Mouse (Mus musculus) heart, embryonic 14.5 days (tissue): Measurements from ENCODE around the gene Atp8a1. TPM values are rescaled to one million over a fixed set of nuclear protein-coding genes. Genes with fewer than 3 reads are reported as not detected.

ENCODE experiments used
- ATAC-seq: fragments of 200-750 bp; cut with Nextera tagmentation; 2 replicates; pipeline ENCODE4 v1.8.0; 2017; ENCODE audit warnings: low read depth, moderate TSS enrichment; ENCODE audit not compliant: insufficient number of reproducible peaks, insufficient read depth, low FRiP score
- H3K27ac ChIP-seq, 2 experiments: fragments of 200-500 bp in 1 of 2; fragments of 300-500 bp in 1 of 2; sonication (generic) in 1 of 2; replicated peaks in 1 of 2; 2 replicates each; pipeline ENCODE4 v1.5.1; 2012 to 2014; ENCODE audit warnings: low read depth in 2 of 2, low read length in 2 of 2, control low read depth in 1 of 2, mild to moderate bottlenecking in 1 of 2, mixed read lengths in 1 of 2; ENCODE audit not compliant: control insufficient read depth in 1 of 2, insufficient read depth in 1 of 2
- H3K27me3 ChIP-seq: fragments of 300-500 bp; sonication (generic); 2 replicates; pipeline ENCODE4 v1.6.1; 2014; ENCODE audit warnings: mild to moderate bottlenecking, low read length, control low read depth; ENCODE audit not compliant: control insufficient read depth, insufficient read depth
- H3K36me3 ChIP-seq: fragments of 300-500 bp; sonication (generic); 2 replicates; pipeline ENCODE4 v1.6.1; 2014; ENCODE audit warnings: mild to moderate bottlenecking, control low read depth, low read length, mixed read lengths; ENCODE audit not compliant: control insufficient read depth, insufficient read depth
- H3K4me1 ChIP-seq, 2 experiments: fragments of 200-500 bp in 1 of 2; fragments of 300-500 bp in 1 of 2; sonication (generic) in 1 of 2; 2 replicates each; pipeline ENCODE4 v1.6.1; 2012 to 2014; ENCODE audit warnings: low read length in 2 of 2, control low read depth in 1 of 2, mixed read lengths in 1 of 2; ENCODE audit not compliant: control insufficient read depth in 2 of 2, insufficient read depth in 2 of 2
- H3K4me2 ChIP-seq: fragments of 300-500 bp; sonication (generic); 2 replicates; pipeline ENCODE4 v1.6.1; 2014; ENCODE audit warnings: mild to moderate bottlenecking, low read length
- H3K4me3 ChIP-seq, 2 experiments: fragments of 200-500 bp in 1 of 2; fragments of 300-500 bp in 1 of 2; sonication (generic) in 1 of 2; 2 replicates each; pipeline ENCODE4 v1.5.1; 2012 to 2014; ENCODE audit warnings: low read length in 2 of 2, mild to moderate bottlenecking in 2 of 2, control low read depth in 1 of 2, low read depth in 1 of 2, moderate library complexity in 1 of 2; ENCODE audit not compliant: control insufficient read depth in 1 of 2, insufficient read depth in 1 of 2
- H3K9ac ChIP-seq: fragments of 300-500 bp; sonication (generic); 2 replicates; pipeline ENCODE4 v1.6.1; 2014; ENCODE audit warnings: mild to moderate bottlenecking, low read length
- H3K9me3 ChIP-seq: fragments of 300-500 bp; sonication (generic); 2 replicates; pipeline ENCODE4 v1.6.1; 2016; ENCODE audit warnings: low read length, control low read depth; ENCODE audit not compliant: control insufficient read depth
- WGBS: fragments of 180-500 bp; shearing (Covaris S2); extraction: QIAGEN DNeasy Blood & Tissue Kit; methylation state at CpG from one replicate; pipeline ENCODE4 v1.1.7; 2014; 5-methylcytosine and 5-hydroxymethylcytosine counted together
- polyA plus RNA-seq: library from polyadenylated mRNA; unstranded; fragments of >200 nt; fragmentation: Nextera tagmentation; extraction: Ambion mirVana; gene quantifications from 2 replicates; pipeline ENCODE4 v1.2.1, GENCODE M21; 2014

Atp8a1 gene
- polyA plus RNA-seq, 1 experiment from 2014 or later = 8.9 TPM

DNA sequence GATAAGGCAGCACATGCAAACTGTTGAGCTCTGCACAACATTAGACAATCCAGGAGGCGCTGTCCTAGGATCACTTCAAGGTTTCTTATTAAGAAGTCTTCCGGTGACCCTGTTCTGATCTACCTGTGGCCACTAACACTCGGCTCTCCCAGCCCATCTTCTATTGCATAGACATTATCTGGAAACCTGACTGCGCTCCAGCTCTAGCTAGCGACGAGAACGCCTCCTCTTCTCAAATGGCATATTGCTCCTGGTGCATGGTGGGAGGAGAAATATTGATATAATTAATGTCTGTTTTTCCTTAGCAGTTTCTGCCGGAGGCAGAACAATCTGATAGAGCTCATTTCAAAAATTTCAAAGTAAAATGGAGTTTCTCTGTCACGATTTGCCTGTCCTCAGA, 156.9 kb downstream of the Atp8a1 start:
- Histone ChIP-seq H3K9ac (no peak overlapping the region), H3K36me3 (no peaks in the 10 kb centered on the region), H3K27ac (no peak overlapping the region), H3K4me1 (peaks cover 0 to 2% of the 10 kb centered on the region in 2 experiments; a peak in 2 of 4 replicates), H3K4me3 (no peak overlapping the region), H3K27me3 (no peaks in the 10 kb centered on the region), H3K9me3 (no peaks in the 10 kb centered on the region), H3K4me2 (no peak overlapping the region)
- no peak for ATAC-seq
- WGBS = 92% methylated on average over 9 of the region's 9 CpGs

DNA sequence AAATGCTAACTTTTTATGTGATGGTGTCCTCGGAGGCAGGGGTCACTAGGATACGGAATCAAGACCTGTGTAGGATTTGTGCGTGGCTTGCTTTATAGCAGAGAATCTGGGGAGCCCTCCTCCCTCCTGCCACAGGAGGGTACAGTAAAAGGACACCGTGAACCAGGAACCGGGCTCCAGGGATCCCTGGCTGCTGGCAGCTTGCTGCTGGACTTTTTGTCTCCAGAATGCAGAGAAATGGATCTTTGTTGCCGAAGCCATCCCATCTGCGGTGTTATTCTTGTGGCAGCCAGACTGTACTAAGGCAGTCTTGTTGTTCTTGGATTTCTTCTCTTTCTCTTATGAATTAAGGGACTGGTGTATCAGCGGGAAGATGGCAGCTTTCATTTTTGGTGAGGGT, 159.2 kb downstream of the Atp8a1 start:
- no peak for ATAC-seq
- WGBS = 88% methylated on average over 8 of the region's 8 CpGs
- no peaks in the 10 kb centered on the region for H3K27me3 ChIP-seq
- H3K9me3 ChIP-seq = no peaks in the 10 kb centered on the region
- H3K4me1 ChIP-seq = no peaks in the 10 kb centered on the region; a peak in 1 of 4 replicates
- H3K9ac ChIP-seq = no peak overlapping the region
- no peak overlapping the region for H3K4me3 ChIP-seq
- no peak overlapping the region for H3K4me2 ChIP-seq
- no peaks in the 10 kb centered on the region for H3K36me3 ChIP-seq
- H3K27ac ChIP-seq = no peak overlapping the region

DNA sequence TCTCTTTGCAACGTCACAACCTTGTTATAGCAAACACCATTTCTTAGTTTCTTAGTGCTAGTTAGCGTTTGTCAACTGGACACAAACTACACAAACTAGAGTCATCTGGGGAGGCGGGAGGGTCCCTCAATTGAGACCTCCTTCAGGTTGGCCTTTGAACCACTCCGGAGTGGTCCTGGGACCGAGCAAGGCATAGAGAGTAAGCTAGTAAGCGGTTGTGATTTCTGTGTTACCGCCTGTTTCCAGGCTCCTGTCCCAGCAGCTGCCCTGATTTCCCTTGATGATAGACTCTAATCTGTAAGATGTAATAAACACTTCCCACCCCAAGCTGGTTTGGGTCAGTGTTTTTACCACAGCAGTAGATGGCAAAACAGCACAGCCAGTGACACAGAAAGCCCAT, 161.3 kb downstream of the Atp8a1 start:
- no peaks in the 10 kb centered on the region for H3K27me3 ChIP-seq
- no peaks in the 10 kb centered on the region; a peak in 1 of 4 replicates for H3K4me1 ChIP-seq
- no peak overlapping the region for H3K27ac ChIP-seq
- 74% methylated on average over 7 of the region's 7 CpGs for WGBS
- ATAC-seq = no peak
- no peak overlapping the region for H3K4me3 ChIP-seq
- no peak overlapping the region for H3K9ac ChIP-seq
- no peak overlapping the region for H3K4me2 ChIP-seq
- no peaks in the 10 kb centered on the region for H3K36me3 ChIP-seq
- H3K9me3 ChIP-seq = no peaks in the 10 kb centered on the region

DNA sequence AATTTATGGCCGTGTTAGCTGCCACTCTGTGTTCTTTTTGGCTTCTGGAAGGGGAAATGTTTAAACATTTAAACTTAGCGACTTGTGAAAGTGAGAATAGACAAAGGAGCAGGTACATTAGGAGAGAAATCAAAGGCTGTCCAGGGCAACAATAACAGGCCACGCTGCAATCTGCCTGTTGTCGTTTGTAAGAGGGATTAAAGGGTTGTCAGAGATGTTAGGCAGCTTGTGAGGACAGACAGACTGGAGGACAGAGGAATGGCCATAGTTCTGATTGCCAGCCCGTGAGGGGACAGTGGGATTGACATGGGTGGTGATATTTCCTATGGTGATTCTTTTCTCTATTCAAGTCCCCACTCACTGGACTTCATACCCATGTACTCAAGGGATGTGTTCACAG, 161.8 kb downstream of the Atp8a1 start:
- Histone ChIP-seq H3K4me1 (no peaks in the 10 kb centered on the region; a peak in 1 of 4 replicates), H3K9me3 (no peaks in the 10 kb centered on the region), H3K9ac (no peak overlapping the region), H3K27ac (no peak overlapping the region), H3K27me3 (no peaks in the 10 kb centered on the region), H3K36me3 (no peaks in the 10 kb centered on the region), H3K4me3 (no peak overlapping the region), H3K4me2 (no peak overlapping the region; the same call in 1 of the 2 replicates)
- WGBS = 40% methylated on average over 5 of the region's 5 CpGs
- no peak for ATAC-seq

DNA sequence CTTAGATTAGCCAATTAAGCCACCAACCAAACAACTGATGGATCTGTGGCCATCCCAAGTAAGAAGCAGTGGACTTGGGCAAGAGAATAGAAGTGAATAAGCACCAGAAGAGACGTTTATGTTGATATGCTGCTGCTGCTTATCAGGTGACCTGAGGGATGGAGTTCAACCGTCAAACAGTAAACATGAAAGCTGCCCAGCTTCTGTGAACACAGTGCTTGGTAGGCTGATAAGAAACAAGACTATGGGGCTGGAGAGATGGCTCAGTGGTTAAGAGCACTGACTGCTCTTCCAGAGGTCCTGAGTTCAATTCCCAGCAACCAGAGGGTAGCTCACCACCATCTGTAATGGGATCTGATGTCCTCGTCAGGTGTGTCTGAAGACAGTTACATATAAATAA, 168.4 kb downstream of the Atp8a1 start:
- Histone ChIP-seq H3K4me3 (no peak overlapping the region), H3K9ac (no peak overlapping the region), H3K27ac (no peak overlapping the region), H3K9me3 (no peaks in the 10 kb centered on the region), H3K4me1 (no peaks in the 10 kb centered on the region), H3K4me2 (no peak overlapping the region), H3K27me3 (no peaks in the 10 kb centered on the region), H3K36me3 (no peaks in the 10 kb centered on the region)
- no peak for ATAC-seq
- WGBS = 50% methylated on average over 3 of the region's 3 CpGs

DNA sequence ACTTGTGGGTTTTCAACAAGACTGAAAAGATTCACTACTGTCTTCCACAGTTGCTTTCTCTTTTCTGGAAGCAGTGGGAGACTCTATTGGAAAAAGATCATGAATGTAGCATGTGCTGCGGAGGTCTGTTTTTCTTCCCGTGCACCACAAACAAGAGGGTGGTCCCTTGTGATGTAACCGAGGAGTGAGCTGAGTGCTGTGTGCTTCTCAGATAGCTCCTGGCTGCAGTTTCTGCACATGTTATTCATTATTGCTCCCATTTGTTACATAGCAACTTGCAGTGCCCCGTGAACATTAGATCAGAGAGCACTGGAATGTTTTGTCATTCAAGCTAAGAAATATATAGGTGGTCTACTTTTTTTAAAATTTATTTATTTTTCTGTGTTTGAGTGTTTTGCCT, 174.2 kb downstream of the Atp8a1 start:
- H3K4me1 ChIP-seq = no peaks in the 10 kb centered on the region
- H3K9ac ChIP-seq = no peak overlapping the region
- H3K36me3 ChIP-seq = no peaks in the 10 kb centered on the region
- 82% methylated on average over 4 of the region's 4 CpGs for WGBS
- no peak overlapping the region for H3K4me3 ChIP-seq
- no peak overlapping the region for H3K27ac ChIP-seq
- H3K27me3 ChIP-seq = no peaks in the 10 kb centered on the region
- H3K4me2 ChIP-seq = no peak overlapping the region
- no peaks in the 10 kb centered on the region for H3K9me3 ChIP-seq
- no peak for ATAC-seq

DNA sequence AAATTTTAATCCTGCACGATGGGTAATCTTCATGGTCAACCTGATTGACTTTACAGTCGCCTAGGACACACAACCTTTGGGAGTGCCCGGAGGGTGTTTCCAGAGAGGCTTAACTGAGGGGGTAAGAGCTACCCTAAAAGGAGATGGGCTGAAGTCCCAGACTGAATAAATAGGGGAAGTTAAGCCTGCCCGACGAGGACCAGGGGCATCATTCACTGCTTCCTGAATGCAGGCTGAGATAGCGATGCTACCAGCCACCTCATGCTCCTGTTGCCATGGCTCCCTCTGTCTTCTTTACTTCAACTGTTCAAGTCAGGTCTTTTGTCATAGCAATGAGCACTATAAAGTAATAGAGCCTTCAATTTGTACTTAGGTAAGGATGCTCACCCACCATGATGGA, 177.1 kb downstream of the Atp8a1 start:
- H3K9ac ChIP-seq = no peak overlapping the region
- H3K27ac ChIP-seq = no peak overlapping the region
- no peak overlapping the region for H3K4me3 ChIP-seq
- no peaks in the 10 kb centered on the region for H3K27me3 ChIP-seq
- WGBS = 73% methylated on average over 6 of the region's 6 CpGs
- no peak for ATAC-seq
- H3K9me3 ChIP-seq = no peaks in the 10 kb centered on the region
- no peak overlapping the region for H3K4me2 ChIP-seq
- no peaks in the 10 kb centered on the region for H3K36me3 ChIP-seq
- no peaks in the 10 kb centered on the region for H3K4me1 ChIP-seq

DNA sequence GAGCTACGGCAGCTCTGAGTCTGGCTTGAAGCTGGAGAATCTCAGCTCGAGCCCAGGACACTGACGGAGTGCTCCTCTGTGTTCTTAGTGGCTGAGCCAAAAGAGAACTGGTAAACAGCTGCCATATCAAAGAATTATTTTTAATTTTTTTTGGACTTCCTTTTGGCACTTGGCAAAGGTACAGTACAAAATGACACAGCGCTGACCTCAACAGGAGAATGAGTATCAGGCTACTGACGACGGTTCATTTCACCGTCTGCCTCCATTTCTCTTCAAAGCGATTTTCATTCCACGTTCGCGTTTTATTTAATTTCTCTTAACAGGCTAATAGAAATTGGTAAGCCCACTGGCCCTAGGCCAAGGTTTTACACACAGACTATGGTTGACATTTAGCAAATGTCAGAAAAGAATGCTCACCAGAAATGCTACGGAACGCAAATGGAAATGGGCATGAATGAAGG, 177.8 kb downstream of the Atp8a1 start:
- Histone ChIP-seq H3K4me1 (no peaks in the 10 kb centered on the region), H3K4me2 (0 out of 2 replicates have a peak overlapping the region, but pooled peaks have one; percentile 13), H3K4me3 (no peak overlapping the region), H3K27ac (no peak overlapping the region), H3K9me3 (no peaks in the 10 kb centered on the region), H3K36me3 (no peaks in the 10 kb centered on the region), H3K9ac (no peak overlapping the region), H3K27me3 (no peaks in the 10 kb centered on the region)
- WGBS = 68% methylated on average over 13 of the region's 13 CpGs
- no peak for ATAC-seq
